Mouse (Mus musculus) lung, adult 2 months (tissue): ENCODE results near the gene Thra.

Source experiments
- CTCF ChIP-seq: fragments of 200-500 bp; IDR thresholded peaks from 2 replicates; pipeline ENCODE4 v1.5.1; 2011; ENCODE audit warnings: mild to moderate bottlenecking, low read length, control low read depth; ENCODE audit not compliant: insufficient read depth
- POLR2A ChIP-seq: fragments of 200-500 bp; IDR thresholded peaks from 2 replicates; pipeline ENCODE4 v1.6.1; 2011; ENCODE audit warnings: low read depth, mild to moderate bottlenecking, control low read depth, low read length, borderline replicate concordance; ENCODE audit errors: extremely low read depth

DNA sequence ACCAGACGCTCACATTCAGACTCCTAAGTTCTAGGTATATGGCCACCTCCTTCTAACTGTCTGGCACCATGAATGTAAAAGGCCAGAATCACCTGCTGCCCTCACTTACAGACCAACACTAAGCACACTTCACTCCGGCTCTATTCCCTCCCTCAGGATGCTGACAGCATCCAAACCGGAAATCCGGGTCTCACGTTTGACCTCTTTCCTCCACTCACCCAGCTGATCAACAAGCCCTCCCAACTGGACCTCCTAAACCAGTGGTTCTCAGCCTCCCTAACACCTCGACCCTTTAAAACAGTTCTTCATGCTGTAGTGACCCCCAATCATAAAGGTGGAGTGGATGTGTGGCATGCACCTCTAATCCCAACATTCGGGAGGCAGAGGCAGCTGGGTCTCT, 17.3 kb upstream of the Thra start:
- no peak for TF ChIP-seq POLR2A
- no peak for TF ChIP-seq CTCF
